Mouse (Mus musculus): ENCODE results near the gene Parn.
"Not testable (repeated sequence)": the region's sequence is repeated elsewhere in the genome, so short reads cannot be mapped to it uniquely, and the experiment has no call there.

The Parn gene

DNA sequence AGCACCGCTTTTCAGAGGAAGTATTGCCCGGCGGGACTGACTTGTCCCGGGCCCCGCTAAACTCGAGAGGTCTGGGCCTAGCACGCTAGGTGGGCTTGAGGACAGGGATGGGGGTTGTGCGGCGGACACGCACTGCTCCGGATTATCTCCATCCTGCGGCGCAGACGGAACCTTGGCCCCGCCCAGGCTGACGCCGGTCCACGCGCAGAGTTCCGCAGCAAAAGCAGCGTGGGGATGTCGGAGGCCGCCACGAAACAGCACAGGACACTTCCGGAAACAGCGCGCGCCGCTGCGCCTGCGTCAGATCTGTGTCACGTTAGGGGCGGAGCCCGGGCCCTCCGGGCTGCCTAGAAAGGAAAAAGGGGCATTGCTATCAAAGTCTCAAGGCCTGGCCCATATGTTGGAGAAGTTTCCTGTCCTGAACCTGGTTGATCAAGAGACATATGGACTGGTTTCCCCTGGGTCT lies at the start of gene Parn:
TSS of gene Parn (minus strand) at position 293 of the 466 bp plus-strand sequence.
- peak; percentile 93 to 95 for DNase-seq

DNA sequence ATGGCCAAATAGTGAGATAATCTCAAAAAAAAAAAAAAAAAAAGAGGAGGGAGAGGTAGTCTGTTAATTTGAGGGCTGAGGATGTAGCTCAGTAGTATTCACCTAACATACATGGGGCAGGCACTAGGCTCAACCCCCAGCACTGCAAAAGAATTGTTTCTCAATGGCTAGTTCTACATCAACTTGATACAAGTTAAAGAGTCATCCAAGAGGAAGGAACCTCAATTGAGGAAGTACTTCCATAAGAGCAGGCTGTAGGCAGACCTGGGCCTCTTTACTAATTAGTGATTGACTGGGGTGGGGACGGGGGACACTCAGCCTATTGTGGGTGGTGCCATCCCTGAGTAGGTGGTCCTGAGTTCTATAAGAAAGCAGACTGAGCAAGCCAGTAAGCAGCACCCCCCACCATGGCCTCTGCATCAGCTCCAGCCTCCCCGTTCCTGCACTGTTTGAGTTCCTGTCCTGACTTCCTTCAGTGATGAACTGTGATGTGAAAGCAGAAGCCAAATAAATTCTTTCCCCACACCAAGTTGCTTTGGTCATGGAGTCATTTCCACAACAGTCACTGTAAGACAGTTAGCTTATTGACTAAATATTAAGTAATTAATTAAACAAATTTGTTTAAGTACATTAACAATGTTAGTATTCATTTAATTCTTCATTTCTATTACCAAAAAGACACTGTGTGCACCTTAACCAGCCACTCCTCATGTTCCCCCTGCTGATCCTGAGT lies 49.0 kb upstream of the Parn start:
- DNase-seq: no peak

DNA sequence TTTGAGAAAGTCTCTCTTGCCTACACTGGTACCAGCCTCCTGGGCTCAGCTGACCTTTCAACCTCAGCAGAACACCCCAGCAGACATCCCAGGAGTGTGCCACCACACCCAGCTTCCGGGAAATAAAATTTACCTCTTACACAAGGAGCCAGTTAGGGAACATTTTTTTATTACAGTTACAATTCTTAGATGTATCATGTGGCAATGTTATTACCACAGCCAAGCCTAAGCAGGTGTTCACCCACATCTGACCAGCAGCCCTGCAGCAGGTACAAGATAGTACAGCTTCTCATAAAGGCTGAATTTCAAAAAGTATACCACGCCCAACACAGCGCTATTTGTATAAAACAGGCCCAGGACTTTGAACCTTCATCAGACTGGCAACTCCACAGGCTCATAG lies 46.9 kb upstream of the Parn start:
- DNase-seq: no peak

DNA sequence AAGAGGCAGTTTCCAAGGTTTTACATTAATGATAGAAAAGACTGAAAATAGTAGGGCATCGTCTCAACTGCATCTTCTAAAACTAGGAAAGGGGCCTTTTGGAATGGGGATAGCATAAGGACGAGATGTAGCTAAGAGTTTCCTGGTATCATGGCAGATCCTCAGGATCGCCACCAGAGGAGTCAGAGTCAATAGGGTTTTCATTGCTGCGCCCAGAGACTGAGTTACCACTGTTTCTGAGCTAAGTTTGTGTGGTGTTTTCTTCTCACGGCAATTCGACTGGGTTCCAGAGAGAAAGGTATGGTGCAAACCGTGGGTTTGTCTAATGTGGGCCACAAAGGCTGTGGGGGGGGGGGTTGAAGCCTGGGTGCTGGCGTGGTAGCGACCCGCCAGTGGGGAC lies 36.7 kb upstream of the Parn start:
- DNase-seq: no peak

DNA sequence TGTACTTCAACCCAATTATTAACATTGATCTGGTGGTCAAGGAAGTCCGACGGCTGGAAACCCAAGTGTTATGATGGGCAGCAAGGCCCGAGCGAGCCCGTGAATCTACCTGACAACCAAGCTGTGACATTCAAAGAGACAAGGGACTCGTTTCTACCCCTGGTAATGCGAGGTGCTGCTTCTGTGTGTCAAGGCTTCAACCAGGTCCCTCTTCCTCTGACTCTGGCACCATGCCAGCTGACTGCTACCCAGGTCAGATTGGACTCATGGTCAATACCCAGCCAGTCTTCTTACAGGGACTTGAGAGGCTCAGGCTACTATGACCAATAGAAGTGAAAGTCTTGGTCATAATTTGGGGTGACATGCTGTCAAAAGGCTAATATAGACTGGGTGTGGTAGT lies 34.2 kb upstream of the Parn start:
- DNase-seq: no peak

DNA sequence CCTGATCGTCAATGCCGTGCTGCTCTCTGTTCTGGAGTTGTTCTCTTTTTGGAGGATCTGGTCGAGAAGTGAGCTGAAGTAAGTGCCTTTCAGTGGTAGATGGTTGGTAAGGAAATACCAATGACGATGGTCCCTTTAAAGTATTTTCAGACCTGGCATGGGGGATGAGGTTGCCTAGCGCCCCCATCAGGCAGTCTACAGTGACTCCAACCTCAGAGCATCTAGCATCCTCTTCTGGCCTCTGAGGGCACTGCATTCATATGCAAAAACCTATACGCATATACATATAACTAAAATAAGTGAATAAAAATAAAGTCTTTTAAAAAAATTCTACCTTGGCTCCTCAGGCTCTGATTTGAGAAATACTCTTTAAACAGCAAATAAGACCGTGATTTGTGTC lies 31.0 kb upstream of the Parn start:
- no peak for DNase-seq

DNA sequence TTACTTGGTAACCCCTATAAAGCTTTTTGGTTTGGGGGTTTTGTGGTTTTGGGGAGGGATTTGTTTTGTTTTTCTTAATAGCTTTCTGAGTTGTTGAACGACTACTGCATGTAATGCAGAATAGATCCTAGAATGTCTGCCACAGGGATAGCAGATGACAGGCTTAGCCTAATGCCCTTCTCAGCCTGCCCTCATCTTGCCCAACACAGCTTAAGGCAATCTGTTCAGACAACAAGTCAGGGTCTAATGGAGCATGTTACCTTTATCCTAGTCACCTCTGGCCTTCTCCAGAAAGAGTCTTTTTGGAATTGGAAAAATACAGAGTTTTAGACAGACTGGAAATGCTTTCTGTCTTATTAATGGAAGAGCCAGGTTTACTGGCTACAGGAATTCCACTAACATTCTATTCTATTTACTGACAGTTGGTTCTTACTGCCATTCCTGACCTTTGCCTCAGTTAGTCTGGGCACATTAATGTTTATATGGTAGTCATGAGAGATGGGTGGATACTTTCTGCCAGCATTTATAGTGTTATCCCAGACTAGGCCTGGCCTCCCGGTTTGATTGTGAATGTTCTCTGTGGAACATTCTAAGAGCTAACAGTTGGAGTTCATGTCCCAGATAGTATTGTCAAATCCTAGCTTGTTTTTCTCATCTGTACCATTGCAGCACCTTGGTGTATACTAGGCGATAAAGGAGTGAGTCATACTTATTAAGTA lies 10.8 kb upstream of the Parn start:
- no peak for DNase-seq

DNA sequence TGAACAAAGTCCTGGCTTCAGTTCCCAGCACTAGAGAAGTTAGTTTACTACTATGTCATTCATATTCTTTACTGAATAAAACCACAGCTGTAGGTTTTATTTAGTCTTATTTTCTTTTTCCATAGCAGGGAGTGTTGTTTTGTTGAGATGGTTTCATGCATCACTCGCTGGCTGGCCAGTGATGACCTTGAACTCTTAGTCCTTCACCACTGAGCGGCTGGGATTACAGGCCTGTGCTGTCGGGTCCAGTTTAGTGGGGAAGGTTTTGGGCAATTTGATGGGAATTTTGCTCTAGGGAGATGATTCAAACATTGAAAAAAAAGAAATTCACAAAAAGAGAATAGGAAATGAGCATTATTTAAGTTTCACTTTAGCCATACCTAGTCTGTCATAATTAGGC lies 6.5 kb upstream of the Parn start:
- DNase-seq: no peak

DNA sequence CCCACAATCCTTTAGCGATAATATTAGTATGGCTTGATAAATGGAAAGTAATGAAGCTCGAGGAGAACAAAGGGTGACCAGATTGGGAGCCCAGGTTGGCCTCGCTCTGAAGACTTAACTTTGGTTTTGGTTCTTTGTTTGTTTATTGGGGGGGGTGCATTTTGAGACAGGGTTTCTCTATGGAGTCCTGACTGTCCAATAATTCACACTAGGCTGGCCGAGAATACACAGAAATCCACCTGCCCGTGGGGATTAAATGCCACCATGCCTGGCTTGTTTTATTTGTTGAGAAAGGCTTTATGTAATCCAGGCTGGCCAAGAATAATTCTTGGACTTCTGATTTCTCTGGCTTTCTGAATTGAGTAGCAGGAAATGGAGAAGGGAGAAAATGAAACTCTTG lies 5.1 kb upstream of the Parn start:
- DNase-seq: no peak

DNA sequence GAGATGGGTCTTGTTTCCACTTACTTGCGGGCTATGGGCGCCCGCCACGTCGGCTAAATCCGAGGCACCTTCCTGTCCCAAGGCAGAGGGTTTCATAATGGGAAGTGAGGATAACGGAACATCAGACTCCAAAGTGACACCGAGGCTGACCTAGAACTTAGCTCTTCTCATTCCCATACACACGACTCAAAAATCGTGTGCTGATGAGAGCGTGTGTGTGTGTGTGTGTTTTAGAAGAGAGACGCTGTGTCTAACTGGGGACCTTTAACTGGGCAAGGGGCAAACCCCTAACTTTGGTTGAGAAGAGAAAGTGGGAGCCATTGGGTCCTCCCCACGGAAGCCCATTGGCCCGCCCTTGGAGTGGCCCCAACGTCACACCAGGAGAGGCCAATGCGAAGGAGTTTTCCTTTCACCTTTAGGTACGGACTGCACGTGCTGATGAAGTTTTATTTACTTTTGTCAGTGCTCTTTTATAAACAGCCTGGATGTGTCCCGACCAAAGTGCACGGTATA lies 4.5 kb upstream of the Parn start:
- peak; percentile 81 to 87 for DNase-seq

DNA sequence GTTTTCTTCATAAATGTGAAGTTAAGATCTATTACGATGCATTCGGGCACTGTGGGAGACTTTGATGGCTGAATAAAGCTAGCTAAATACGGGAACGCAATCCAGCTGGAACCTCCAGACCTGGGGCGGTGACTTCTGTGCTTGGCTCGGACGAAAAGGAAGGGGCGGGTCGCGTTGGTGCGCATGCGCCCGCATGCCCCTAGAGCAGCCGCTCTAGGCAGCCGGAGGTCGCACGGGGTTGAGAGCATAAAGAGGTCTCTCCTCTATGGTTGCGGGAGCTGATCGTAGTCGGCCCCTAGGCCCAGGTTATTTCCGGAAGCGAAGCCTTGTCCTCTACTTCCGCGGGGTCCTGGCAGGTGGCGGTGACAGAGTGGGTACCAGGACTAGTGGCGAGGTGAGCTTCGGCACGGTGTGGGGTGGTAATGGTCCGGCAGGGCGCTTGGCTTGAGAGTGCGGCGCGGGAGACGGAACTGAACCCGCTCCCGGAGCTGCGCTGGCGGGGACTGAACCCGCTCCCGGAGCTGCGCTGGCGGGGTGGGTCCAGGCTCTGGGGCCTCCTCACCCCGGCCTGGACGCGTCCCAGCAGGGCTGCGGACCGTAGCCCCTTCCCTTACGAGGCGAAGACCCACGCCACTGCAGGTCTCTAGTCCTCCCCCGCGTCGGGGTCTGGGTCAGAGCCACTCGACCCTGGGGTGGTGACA lies 3.9 kb upstream of the Parn start, which contains the start of the genes Bfar and 3110001I22Rik:
TSS of gene Bfar (plus strand) at position 174 of the 701 bp plus-strand sequence.
TSS of gene 3110001I22Rik (plus strand) at position 245 of the 701 bp plus-strand sequence.
- DNase-seq: peak; percentile 92 to 93

DNA sequence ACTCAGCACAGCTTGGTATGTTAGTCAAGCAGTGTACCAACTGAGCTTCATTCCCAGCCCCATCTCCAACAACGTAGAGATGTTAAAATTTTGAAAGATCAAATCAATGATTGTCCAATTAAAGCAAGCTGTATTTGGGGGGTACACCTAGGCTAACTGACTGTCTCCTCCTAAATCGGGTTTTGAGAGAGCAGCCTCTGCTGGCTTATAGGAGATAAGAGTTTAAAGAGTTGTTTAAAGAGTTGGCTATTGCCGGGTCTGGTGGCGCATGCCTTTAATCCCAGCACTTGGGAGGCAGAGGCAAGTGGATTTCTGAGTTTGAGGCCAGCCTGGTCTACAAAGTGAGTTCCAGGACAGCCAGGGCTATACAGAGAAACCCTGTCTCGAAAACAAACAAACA lies 2.9 kb upstream of the Parn start:
- not testable (repeated sequence) for DNase-seq

DNA sequence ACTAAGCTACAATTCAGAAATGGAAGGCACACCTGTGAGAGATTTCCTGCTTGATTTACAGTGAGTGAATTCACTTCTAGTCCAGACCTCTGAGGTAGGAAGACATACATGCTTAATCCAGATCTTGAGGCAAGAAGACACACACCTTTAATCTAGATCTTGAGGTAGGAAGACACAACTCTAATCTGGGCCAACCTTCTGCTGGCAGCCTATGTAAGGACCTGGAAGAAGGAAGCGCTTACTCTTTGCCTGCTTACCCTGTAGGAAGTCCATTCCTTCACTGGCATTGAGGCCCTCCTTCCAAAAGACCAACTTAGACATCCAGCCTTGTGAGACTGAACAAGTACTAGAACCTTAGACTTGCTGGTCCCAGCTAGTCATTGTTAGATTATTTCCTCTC lies 1.3 kb upstream of the Parn start:
- no peak for DNase-seq

DNA sequence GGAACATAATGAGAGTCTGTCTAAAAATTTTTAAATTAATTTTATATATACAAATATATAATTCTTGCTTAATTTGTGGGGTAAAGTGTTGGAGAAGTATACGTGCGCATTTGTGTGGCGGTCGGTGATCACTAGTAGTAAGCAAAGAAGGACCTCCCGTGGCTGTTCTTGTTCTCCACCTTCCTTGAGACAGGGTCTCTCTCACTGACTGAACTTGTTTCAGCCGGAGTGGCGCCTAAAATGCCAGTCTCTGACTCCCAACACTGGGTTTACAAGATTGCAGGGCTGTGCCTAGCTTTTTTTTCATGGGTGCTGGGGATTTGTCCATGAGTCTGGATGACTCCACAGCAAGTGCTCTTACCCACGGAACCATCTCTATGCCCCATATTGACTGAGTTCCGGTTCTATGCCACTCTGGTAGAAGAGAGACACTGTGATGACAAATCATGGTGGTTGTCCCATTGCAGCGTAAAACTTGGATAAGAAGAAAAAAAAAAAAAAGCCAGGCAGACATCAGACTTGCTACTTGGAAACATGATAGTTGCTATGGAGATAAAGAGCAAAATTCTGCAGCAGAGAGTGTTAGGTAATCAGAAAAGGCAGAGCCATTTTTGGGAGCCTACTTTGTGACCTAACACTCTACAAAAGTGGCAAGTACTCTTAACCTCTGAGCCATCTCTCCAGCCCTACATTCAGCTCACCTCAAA lies 585 bp upstream of the Parn start:
- no peak for DNase-seq

DNA sequence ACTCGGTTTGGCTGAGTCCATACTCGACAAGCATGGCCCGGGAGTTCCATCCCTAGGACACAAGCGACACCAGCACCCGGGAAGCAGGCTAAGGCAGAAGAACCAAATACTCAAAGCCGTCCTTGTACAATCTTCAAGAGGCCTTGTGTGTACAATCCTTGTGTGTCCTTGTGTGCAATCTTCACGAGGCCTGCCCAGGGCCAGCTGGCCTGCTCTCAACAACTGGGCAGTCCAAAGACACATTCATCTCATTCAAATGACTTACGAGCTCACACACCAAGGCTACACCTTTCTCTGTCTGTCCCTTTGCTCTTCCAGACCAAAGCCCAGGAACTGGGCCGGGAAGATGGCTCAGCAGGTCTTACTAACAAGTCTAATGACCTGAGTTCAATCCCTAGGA lies 7.2 kb downstream of the Parn start:
- no peak for DNase-seq

DNA sequence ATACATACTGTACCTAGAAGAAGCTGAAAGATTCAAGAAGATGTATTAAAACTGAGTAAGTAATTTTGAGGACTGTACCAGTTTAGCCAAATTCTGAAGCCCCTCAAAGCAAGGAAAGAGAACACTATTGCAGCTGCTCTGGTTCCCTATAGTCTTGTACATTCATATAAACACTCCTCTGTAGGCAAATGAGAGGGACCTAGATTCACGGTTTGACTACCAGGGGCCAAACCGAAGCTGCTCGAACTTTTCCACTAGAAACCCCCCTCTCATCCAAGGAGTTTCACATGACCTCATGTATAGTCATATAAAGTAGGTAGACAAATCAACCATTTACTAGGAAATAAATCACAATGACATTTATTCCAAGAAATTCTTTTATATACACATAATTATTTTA lies 9.1 kb downstream of the Parn start:
- DNase-seq: no peak

DNA sequence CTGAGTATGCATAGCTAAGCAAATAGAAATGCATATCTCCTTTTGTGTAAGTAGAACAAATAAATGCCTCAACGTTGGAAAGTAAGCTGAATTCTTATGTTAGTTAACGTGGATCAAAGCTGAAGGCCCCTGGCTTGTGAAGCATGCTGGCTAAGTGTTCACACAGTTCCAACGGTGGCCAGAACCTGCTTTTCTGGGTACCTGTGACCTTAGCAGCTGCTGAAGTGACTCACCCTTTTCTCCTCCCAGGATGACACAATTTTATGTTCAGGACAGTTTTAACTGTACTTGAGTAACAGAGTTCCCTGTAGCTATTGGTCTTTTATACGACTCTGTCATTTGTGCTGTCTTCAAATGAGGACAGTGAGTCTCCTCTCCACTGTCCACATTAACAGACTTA lies 22.0 kb downstream of the Parn start:
- DNase-seq: no peak

DNA sequence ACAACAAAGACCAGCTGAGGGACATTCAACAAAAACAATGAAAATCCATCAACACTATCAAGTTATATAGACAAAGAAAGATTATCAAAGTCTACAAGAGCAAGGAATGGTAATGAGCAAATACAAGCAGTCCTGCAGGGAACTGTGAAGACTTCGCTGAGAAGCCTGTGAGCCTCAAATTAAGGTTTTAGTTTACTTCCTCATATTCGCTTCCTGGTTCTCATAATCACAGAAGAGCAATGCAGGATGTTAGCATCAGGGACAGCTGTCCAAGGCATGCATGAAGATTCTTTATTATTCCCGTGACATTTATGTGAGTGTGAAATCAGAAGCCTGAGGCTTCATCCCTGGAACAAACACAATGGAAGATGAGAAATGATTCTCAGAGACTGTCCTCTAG lies 23.5 kb downstream of the Parn start:
- DNase-seq: no peak

DNA sequence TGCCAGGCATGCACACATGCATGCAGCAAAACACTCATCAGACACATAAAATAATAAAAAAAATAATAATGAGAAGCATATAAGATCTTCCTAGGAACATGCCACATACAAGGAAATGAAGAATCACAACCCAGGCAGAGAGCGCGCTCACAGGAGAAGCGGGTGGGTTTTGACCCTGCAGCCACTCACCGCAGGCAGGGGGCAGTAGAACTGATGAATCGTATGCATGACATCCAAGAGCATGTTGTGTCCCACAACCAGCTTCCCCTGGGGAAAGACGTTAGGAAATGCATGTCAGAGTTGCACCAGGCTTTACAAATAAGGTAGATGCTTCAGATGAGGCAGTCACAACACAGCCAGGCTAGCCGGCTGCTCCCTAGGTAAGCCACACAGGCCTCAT lies 27.9 kb downstream of the Parn start:
- DNase-seq: no peak

DNA sequence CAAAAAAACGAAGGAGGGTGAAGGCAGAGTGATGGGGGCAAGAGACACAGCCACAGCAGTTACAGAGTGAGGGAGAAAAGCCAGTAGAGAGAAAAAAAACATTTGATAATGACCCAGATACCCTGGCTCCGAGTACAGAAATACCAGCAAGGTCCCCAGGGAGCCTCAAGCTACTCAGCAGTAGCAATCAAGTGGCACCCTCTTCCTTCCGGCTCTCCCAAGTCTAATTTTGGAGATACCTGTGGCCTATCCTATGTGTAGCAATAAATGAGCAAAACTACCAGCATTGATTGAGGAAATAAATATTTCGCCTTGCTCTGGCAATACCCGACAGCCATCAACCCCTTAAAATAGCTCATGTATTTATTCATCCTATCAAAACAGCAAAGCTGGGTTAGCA lies 28.5 kb downstream of the Parn start:
- no peak for DNase-seq

DNA sequence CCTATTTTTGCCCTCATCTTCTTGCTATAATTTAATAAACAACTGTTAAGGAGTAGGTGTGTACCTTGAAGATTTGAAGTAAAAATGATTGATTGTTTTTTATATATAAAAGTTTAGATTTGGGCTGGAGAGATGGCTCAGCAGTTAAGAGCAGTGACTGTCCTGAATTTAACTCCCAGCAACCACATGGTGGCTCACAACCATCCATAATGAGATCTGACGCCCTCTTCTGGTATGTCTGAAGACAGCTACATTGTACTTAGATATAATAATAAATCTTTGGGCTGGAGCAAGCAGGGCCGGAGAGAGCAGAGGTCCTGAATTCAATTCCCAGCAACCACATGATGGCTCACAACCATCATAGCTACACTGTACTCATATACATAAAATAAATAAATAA lies 29.8 kb downstream of the Parn start:
- DNase-seq: not testable (repeated sequence)

DNA sequence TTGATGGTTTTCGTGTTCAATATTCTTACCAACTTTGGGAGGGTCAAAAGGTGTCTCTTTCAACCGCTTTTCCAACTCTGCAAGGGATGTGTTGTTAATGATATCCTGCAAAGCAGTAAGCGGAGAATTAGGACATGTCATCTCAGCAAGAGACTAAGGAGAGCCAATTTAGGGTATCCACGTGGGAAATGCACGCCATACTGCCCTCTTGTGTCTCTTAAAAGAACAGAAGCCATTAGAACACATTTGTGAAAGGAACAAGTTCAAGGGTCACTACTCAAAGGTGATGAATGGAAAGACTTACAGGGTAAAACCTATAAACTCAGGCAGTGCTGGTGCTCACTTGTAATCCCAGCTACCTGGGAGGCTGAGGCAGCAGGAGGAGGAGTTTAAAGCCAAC lies 39.6 kb downstream of the Parn start:
- DNase-seq: no peak
